Mouse (Mus musculus) cerebellum, adult 2 months (tissue): ENCODE data around the gene Serbp1.

Experiments used
- CTCF ChIP-seq: fragments of 200-500 bp; IDR thresholded peaks from 2 replicates; pipeline ENCODE4 v1.5.1; 2011; ENCODE audit warnings: low read depth, mild to moderate bottlenecking, control low read depth, low read length, moderate library complexity, borderline replicate concordance; ENCODE audit not compliant: insufficient read depth
- POLR2A ChIP-seq: fragments of 200-500 bp; IDR thresholded peaks from 2 replicates; pipeline ENCODE4 v1.6.1; 2011; ENCODE audit warnings: low read length, control low read depth, borderline replicate concordance; ENCODE audit not compliant: insufficient read depth

GRCm38 (mm10) chr6:67309752-67310151 is 71.8 kb downstream of the Serbp1 start:
- TF ChIP-seq CTCF: no peak
- no peak for TF ChIP-seq POLR2A
